Mouse (Mus musculus) heart, postnatal 0 days (tissue): ENCODE data around the gene Ncaph.

Experiments used
- CTCF ChIP-seq: IDR thresholded peaks from 2 replicates; pipeline ENCODE4 v1.5.1; 2016; ENCODE audit warnings: antibody characterized with exemption, control low read depth, low read depth
- EP300 ChIP-seq: IDR thresholded peaks from 2 replicates; pipeline ENCODE4 v1.6.1; 2016; ENCODE audit warnings: antibody characterized with exemption, low read depth

GRCm38 (mm10) chr2:127139094-127139493 lies 5.3 kb upstream of the Ncaph start:
- TF ChIP-seq CTCF (no peak), EP300 (no peak)
